Mouse (Mus musculus): ENCODE data around the gene Echs1.

- TF ChIP-seq GATA1 (IDR thresholded peaks at IDR 0.05; ENCODE audit: borderline replicate concordance, low read length) (no peak), FLI1 (IDR thresholded peaks at IDR 0.05; ENCODE audit: low read length) (no peak)
These were observed 38.6 kb downstream of the Echs1 start for GRCm38 (mm10) chr7:140077698-140078097.

Data from megakaryocyte, embryonic 14.5 days (primary cell).